Mouse (Mus musculus) neural tube, embryonic 15.5 days (tissue): Measurements from ENCODE around the gene Trpm2. TPM values are rescaled to one million over a fixed set of nuclear protein-coding genes. Genes with fewer than 3 reads are reported as not detected.

ENCODE experiments used
- ATAC-seq: fragments of 200-750 bp; cut with Nextera tagmentation; 2 replicates; pipeline ENCODE4 v1.8.0; 2017; ENCODE audit warnings: mild to moderate bottlenecking, moderate TSS enrichment, moderate library complexity; ENCODE audit not compliant: low FRiP score
- H3K27ac ChIP-seq: fragments of 300-500 bp; sonication (generic); replicated peaks from 2 replicates; pipeline ENCODE4 v1.5.1; 2015; ENCODE audit warnings: mild to moderate bottlenecking, inconsistent platforms
- H3K27me3 ChIP-seq: fragments of 300-500 bp; sonication (generic); replicated peaks from 2 replicates; pipeline ENCODE4 v1.6.1; 2015; ENCODE audit warnings: inconsistent platforms
- H3K36me3 ChIP-seq: fragments of 300-500 bp; sonication (generic); 2 replicates; pipeline ENCODE4 v1.6.1; 2015; ENCODE audit warnings: inconsistent platforms
- H3K4me1 ChIP-seq: fragments of 300-500 bp; sonication (generic); 2 replicates; pipeline ENCODE4 v1.6.1; 2015; ENCODE audit warnings: inconsistent platforms
- H3K4me2 ChIP-seq: fragments of 300-500 bp; sonication (generic); 2 replicates; pipeline ENCODE4 v1.6.1; 2015; ENCODE audit warnings: inconsistent platforms, mild to moderate bottlenecking, moderate library complexity
- H3K4me3 ChIP-seq: fragments of 300-500 bp; sonication (generic); replicated peaks from 2 replicates; pipeline ENCODE4 v1.5.1; 2015; ENCODE audit warnings: mild to moderate bottlenecking, inconsistent platforms
- H3K9ac ChIP-seq: fragments of 300-500 bp; sonication (generic); replicated peaks from 2 replicates; pipeline ENCODE4 v1.6.1; 2015; ENCODE audit warnings: mild to moderate bottlenecking, inconsistent platforms
- H3K9me3 ChIP-seq: fragments of 300-500 bp; sonication (generic); replicated peaks from 2 replicates; pipeline ENCODE4 v1.6.1; 2016; ENCODE audit warnings: inconsistent platforms
- WGBS: fragments of 180-500 bp; shearing (Covaris S2); methylation state at CpG from one replicate; pipeline ENCODE4 v1.1.7; 2015; ENCODE audit warnings: mixed read lengths; 5-methylcytosine and 5-hydroxymethylcytosine counted together
- polyA plus RNA-seq: library from polyadenylated mRNA; unstranded; fragments of >200 nt; fragmentation: Nextera tagmentation; extraction: Ambion mirVana; gene quantifications from 2 replicates; pipeline ENCODE4 v1.2.1, GENCODE M21; 2015

The Trpm2 gene
- polyA plus RNA-seq, 1 experiment from 2014 or later, result 9.5 TPM

GRCm38 (mm10) chr10:77939685-77940084, 30.7 kb downstream of the Trpm2 start:
- no peak overlapping the region for H3K27ac ChIP-seq
- no peaks in the 10 kb centered on the region for H3K27me3 ChIP-seq
- H3K36me3 ChIP-seq, result no peaks in the 10 kb centered on the region
- no peaks in the 10 kb centered on the region for H3K4me1 ChIP-seq
- H3K4me2 ChIP-seq, result no peak overlapping the region
- H3K4me3 ChIP-seq, result no peak overlapping the region
- ATAC-seq, result no peak
- H3K9me3 ChIP-seq, result no peaks in the 10 kb centered on the region
- WGBS, result 84% methylated on average over 2 of the region's 2 CpGs
- H3K9ac ChIP-seq, result no peak overlapping the region

- no peak overlapping the region for H3K4me2 ChIP-seq
- no peaks in the 10 kb centered on the region for H3K9me3 ChIP-seq
- no peak overlapping the region for H3K27ac ChIP-seq
- no peaks in the 10 kb centered on the region for H3K36me3 ChIP-seq
- no peaks in the 10 kb centered on the region for H3K4me1 ChIP-seq
- ATAC-seq, result no peak
- WGBS, result 91% methylated on average over 10 of the region's 10 CpGs
- H3K9ac ChIP-seq, result no peak overlapping the region
- no peak overlapping the region for H3K4me3 ChIP-seq
- H3K27me3 ChIP-seq, result no peaks in the 10 kb centered on the region
Observed at GRCm38 (mm10) chr10:77927375-77927774, 43.0 kb downstream of the Trpm2 start.

GRCm38 (mm10) chr10:77926140-77926539, 44.2 kb downstream of the Trpm2 start:
- no peaks in the 10 kb centered on the region for H3K36me3 ChIP-seq
- H3K27me3 ChIP-seq, result no peaks in the 10 kb centered on the region
- no peak overlapping the region for H3K4me2 ChIP-seq
- H3K4me3 ChIP-seq, result no peak overlapping the region
- ATAC-seq, result no peak
- H3K27ac ChIP-seq, result no peak overlapping the region
- H3K4me1 ChIP-seq, result no peaks in the 10 kb centered on the region
- no peaks in the 10 kb centered on the region for H3K9me3 ChIP-seq
- H3K9ac ChIP-seq, result no peak overlapping the region
- 51% methylated on average over 7 of the region's 7 CpGs for WGBS

GRCm38 (mm10) chr10:77922681-77923080, 47.7 kb downstream of the Trpm2 start:
- Histone ChIP-seq H3K9me3 (no peaks in the 10 kb centered on the region), H3K4me1 (no peaks in the 10 kb centered on the region), H3K9ac (no peak overlapping the region), H3K36me3 (no peaks in the 10 kb centered on the region), H3K4me2 (no peak overlapping the region), H3K27me3 (no peaks in the 10 kb centered on the region), H3K4me3 (no peak overlapping the region), H3K27ac (no peak overlapping the region)
- WGBS, result 64% methylated on average over 4 of the region's 4 CpGs
- ATAC-seq, result no peak

GRCm38 (mm10) chr10:77921009-77921408, 49.4 kb downstream of the Trpm2 start:
- Histone ChIP-seq H3K27me3 (no peaks in the 10 kb centered on the region), H3K9ac (no peak overlapping the region), H3K9me3 (no peaks in the 10 kb centered on the region), H3K4me1 (no peaks in the 10 kb centered on the region), H3K27ac (no peak overlapping the region), H3K4me3 (no peak overlapping the region), H3K4me2 (no peak overlapping the region), H3K36me3 (no peaks in the 10 kb centered on the region)
- 0 out of 2 replicates have a peak, but pooled peaks have one; percentile 57 for ATAC-seq
- WGBS, result 52% methylated on average over 5 of the region's 5 CpGs

GRCm38 (mm10) chr10:77916636-77917335, 53.6 kb downstream of the Trpm2 start:
- no peaks in the 10 kb centered on the region for H3K27me3 ChIP-seq

GRCm38 (mm10) chr10:77913292-77913691, 57.1 kb downstream of the Trpm2 start:
- H3K9ac ChIP-seq, result no peak overlapping the region
- H3K9me3 ChIP-seq, result no peaks in the 10 kb centered on the region
- 81% methylated on average over 4 of the region's 4 CpGs for WGBS
- H3K4me2 ChIP-seq, result no peak overlapping the region
- H3K4me1 ChIP-seq, result no peaks in the 10 kb centered on the region
- no peaks in the 10 kb centered on the region for H3K27me3 ChIP-seq
- H3K4me3 ChIP-seq, result no peak overlapping the region
- no peak for ATAC-seq
- no peaks in the 10 kb centered on the region for H3K36me3 ChIP-seq
- H3K27ac ChIP-seq, result no peak overlapping the region

More at GRCm38 (mm10) chr10:77916636-77917335, 53.6 kb downstream of the Trpm2 start:
- ATAC-seq, result no peak
- WGBS, result 61% methylated on average over 8 of the region's 8 CpGs
- H3K4me3 ChIP-seq, result no peak overlapping the region
- H3K9me3 ChIP-seq, result no peaks in the 10 kb centered on the region
- H3K36me3 ChIP-seq, result no peaks in the 10 kb centered on the region
- no peaks in the 10 kb centered on the region for H3K4me1 ChIP-seq
- H3K4me2 ChIP-seq, result no peak overlapping the region
- H3K9ac ChIP-seq, result no peak overlapping the region
- H3K27ac ChIP-seq, result no peak overlapping the region

- H3K9ac ChIP-seq, result no peak overlapping the region
- 72% methylated on average over 7 of the region's 7 CpGs for WGBS
- H3K4me2 ChIP-seq, result no peak overlapping the region
- H3K4me3 ChIP-seq, result no peak overlapping the region
- H3K27ac ChIP-seq, result no peak overlapping the region
- no peaks in the 10 kb centered on the region for H3K4me1 ChIP-seq
- no peak for ATAC-seq
- no peaks in the 10 kb centered on the region for H3K36me3 ChIP-seq
- H3K27me3 ChIP-seq, result no peaks in the 10 kb centered on the region
- H3K9me3 ChIP-seq, result no peaks in the 10 kb centered on the region
Observed at GRCm38 (mm10) chr10:77912605-77913004, 57.8 kb downstream of the Trpm2 start.

- H3K4me3 ChIP-seq, result peak overlapping the region; percentile 68
- 4% methylated on average over 35 of the region's 35 CpGs for WGBS
- H3K27me3 ChIP-seq, result no peaks in the 10 kb centered on the region
- H3K36me3 ChIP-seq, result no peaks in the 10 kb centered on the region
- peak overlapping the region; percentile 64 for H3K9ac ChIP-seq
- H3K4me1 ChIP-seq, result peaks cover 29% of the 10 kb centered on the region
- peak; percentile 94 for ATAC-seq
- H3K27ac ChIP-seq, result peak overlapping the region; percentile 81
- peak overlapping the region; percentile 65 for H3K4me2 ChIP-seq
- H3K9me3 ChIP-seq, result no peaks in the 10 kb centered on the region
Observed at GRCm38 (mm10) chr10:77902894-77903715, 67.3 kb downstream of the Trpm2 start.

GRCm38 (mm10) chr10:77902211-77902893, 68.0 kb downstream of the Trpm2 start, which contains the start of gene Lrrc3:
Gene Lrrc3, minus strand, starts transcription at chr10:77902536.
- Histone ChIP-seq H3K9me3 (no peaks in the 10 kb centered on the region), H3K4me1 (peaks cover 29% of the 10 kb centered on the region), H3K9ac (peak within 1 kb of the TSS; percentile 64), H3K36me3 (no peaks in the 10 kb centered on the region), H3K27ac (peak within 1 kb of the TSS; percentile 81), H3K27me3 (no peaks in the 10 kb centered on the region), H3K4me2 (peak within 1 kb of the TSS; percentile 65), H3K4me3 (peak within 1 kb of the TSS; percentile 68)
- ATAC-seq, result peak; percentile 86
- WGBS, result under 1% methylated on average over 35 of the region's 46 CpGs

GRCm38 (mm10) chr10:77901871-77902210, 68.5 kb downstream of the Trpm2 start:
- H3K36me3 ChIP-seq, result no peaks in the 10 kb centered on the region
- peak; percentile 28 for ATAC-seq
- peak overlapping the region; percentile 81 for H3K27ac ChIP-seq
- H3K4me3 ChIP-seq, result peak overlapping the region; percentile 68
- H3K9me3 ChIP-seq, result no peaks in the 10 kb centered on the region
- H3K9ac ChIP-seq, result peak overlapping the region; percentile 64
- H3K4me2 ChIP-seq, result peak overlapping the region; percentile 65
- H3K27me3 ChIP-seq, result no peaks in the 10 kb centered on the region
- peaks cover 29% of the 10 kb centered on the region for H3K4me1 ChIP-seq
- WGBS, result 1% methylated on average over 14 of the region's 14 CpGs
